Mouse (Mus musculus) brain, embryonic 14.5 days (tissue): ENCODE data around the gene Tulp3. TPM values are rescaled to one million over a fixed set of nuclear protein-coding genes. Genes with fewer than 3 reads are reported as not detected.
A peak's percentile ranks its signal among the peaks of the same experiment; 100 is the strongest.

Source experiments
- DNase-seq: peaks from one replicate; pipeline ENCODE4 v3.0.0-alpha.2; 2011; ENCODE audit warnings: low read depth
- CTCF ChIP-seq: fragments of 200-500 bp; IDR thresholded peaks from 2 replicates; pipeline ENCODE4 v1.5.1; 2012; ENCODE audit warnings: inconsistent platforms, mild to moderate bottlenecking, moderate library complexity, borderline replicate concordance; ENCODE audit not compliant: insufficient read depth, insufficient read length; ENCODE audit errors: extremely low read depth
- POLR2A ChIP-seq: fragments of 200-500 bp; IDR thresholded peaks from 2 replicates; pipeline ENCODE4 v1.6.1; 2012; ENCODE audit warnings: mild to moderate bottlenecking, inconsistent platforms, borderline replicate concordance; ENCODE audit not compliant: poor library complexity, insufficient read depth, insufficient read length, severe bottlenecking; ENCODE audit errors: extremely low read depth
- polyA plus RNA-seq: library from polyadenylated mRNA; depleted of rRNA; stranded (reverse); fragments of >200 nt; gene quantifications from 2 replicates; pipeline ENCODE4 v1.2.3, GENCODE M21; 2012; rRNA removed

Gene Tulp3
- polyA plus RNA-seq, 1 experiment: 39.0 TPM

DNA sequence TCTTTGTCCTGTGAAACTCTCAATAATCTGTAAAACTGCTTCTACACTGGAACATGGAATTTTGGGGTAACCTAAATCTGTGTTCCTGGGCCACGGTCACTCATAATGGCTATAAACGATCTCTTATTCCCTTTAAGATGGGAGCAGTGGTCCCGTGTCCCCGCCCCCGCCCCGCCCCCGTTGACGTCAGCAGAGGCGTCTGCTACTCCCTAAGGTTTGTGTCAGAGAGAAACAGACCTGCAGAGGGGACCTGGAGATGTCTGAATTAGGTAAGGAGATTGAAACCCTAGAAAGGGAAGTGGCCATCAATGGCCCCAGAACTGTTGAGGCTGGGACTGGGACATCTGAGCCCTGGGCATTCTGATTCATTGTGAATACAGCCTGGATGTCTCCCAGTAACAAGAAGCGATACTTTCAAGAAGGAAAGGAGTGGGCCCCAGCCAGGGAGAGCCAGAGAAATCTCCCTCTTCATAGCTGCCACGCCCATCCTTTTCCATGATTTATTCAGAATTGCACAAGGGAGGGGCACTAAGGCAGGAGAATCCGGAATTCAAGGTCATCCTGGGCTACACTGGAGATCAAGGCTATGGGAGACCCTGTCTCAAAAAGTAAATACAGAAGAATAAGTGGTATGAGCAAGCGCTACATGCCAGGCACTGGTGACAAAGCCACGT, 75.0 kb downstream of the Tulp3 start:
- TF ChIP-seq CTCF: no peak
- no peak for TF ChIP-seq POLR2A
- DNase-seq: no peak

DNA sequence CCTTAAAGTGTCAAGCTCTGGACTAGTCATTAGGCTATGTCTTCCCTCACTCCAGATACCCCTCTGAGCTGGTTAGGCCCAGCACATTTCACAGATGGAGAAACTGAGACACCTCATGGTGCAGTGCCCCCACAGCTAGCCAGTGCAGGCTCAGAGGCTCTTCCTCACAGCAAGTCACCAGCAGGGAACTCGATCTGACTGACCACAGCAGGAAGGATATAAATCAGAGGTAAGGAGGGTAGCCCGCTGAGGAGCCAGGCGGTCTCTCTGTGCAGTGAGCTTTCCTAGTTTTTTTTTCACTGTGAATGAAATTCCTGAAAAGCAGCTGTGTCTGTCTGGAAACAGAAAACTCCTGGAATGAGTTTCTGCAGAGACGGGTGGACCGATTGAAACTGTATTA, 76.0 kb downstream of the Tulp3 start:
- DNase-seq: no peak
- TF ChIP-seq POLR2A: no peak
- TF ChIP-seq CTCF: no peak

DNA sequence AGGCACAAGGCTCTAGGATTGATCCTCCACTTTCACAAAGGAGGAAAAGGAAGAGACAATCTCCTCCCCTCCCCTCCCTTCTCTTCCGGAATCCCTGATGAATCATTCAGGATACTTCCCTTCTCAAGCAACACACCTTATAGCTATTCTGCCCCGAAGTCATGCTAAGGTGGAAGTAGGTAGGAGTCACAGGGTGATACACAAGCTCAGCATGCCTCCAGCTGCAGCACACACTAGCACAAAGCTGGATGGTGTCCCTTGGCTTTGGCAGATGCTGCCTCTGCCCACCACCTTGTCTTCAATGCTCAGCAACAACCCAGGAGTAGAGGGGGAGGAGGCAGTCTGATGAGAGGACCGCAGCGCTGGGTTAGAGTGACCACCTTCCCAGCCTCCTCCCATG, 76.6 kb downstream of the Tulp3 start:
- TF ChIP-seq POLR2A (no peak), CTCF (no peak)

DNA sequence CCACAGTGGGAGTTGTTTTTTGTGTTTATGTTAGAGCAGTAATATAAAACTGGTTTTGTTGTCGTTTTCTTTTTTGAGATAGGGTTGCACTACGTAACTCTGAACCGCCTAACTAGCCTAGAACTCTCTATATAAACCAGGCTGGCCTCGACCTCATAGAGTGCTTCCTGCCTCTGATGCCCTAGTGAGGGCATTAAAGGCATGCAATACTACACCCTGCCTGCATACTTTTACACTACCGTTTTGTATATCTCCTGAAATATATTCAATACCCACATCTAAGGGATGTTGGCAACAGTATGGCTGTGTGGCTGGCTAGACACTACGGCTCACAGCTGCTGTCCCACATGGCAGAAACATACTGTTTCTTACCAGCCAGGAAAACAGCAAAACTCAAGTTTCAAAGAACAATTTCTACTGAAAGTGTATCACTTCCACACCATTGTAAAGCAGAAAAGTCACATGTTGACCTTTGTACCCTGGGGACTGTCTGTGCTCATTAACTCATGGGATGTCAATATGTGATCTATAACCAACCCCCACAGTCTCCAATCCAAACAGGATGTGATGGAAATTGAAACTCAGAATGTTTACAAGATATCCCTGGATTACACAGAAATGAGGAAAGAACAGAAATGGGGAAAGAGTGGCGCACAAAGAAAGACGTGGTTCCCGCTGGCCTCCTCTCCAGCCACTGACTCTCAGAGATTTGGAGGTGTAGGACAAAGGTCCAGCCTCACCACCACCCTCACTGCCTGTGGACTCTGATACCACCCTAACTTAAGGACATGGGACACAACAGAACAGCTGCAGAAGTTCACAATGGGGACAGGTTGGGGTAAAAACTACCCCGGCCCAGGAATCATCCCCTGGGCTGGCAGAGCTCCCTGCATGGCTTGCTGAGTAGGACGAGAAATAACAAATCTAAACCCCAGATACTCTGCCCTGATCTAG, 78.2 kb downstream of the Tulp3 start:
- no peak for TF ChIP-seq CTCF
- TF ChIP-seq POLR2A: no peak
- peak; percentile 42 for DNase-seq

More for the DNA sequence above, 76.6 kb downstream of the Tulp3 start:
- DNase-seq: no peak

DNA sequence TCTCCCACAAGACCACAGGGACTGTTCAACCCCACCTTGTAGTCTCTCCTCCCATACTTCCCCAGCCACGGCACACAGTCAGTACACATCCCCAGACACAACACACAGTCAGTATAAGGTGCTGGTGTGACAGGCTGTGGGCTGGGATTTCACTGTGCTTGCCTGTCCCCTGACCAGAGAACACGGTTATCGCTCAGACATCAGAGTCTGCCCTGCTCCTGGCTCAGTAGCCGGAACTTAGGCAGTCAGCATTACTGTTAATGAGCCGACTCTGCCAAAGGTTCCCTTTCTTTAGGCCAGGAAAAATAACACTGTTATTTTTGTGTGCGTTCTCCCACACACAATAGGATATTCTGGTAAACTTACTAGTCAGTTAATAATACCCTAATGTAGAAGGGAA, 79.3 kb downstream of the Tulp3 start:
- no peak for TF ChIP-seq POLR2A
- no peak for DNase-seq

DNA sequence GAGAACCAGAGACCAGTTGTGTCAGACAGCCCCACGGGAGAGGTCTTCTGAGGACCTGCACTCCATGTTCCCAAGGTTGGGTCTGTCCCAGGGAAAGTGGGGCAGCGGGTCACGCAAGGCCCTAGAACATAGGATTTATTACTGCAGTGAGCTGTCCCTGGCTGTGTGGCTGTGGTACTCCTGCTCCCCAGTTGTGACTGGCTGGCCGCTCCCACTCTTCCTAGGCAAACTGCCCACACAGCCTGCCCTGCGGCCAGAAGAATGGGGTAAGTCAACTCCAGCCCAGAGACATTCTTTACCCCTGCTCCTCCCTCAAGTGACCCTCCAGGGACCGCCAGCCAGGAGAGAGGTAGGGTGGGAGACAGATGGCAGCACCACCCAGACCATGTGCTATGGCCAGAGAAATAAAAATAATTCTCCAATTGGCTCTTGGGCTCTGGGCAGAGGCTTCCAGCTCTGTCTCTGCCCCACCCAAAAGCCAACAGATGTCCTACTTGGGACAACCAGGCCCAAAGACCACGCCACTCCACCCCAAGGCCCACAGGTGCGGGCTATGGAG, 80.1 kb downstream of the Tulp3 start:
- DNase-seq: no peak
- no peak for TF ChIP-seq CTCF
- no peak for TF ChIP-seq POLR2A

DNA sequence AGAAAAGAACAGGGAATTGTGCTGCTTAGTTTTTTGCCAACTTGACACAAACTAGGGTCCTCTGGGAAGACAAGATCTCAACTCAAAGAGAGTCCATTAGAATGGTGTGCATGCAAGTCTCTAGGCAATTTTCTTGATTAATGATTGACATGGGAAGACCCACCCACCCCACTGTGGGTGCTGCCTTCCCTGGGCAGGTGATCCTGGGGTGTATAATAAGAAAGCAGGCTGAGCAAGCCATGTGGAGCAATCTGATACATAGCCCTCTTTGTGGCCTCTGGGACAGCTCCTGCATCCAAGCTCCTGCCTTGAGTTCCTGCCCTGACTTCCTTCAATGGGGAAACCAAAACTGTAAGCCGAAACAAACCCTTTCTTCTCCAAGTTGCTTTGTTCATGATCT, 82.1 kb downstream of the Tulp3 start:
- DNase-seq: no peak
- TF ChIP-seq CTCF (no peak), POLR2A (no peak)

DNA sequence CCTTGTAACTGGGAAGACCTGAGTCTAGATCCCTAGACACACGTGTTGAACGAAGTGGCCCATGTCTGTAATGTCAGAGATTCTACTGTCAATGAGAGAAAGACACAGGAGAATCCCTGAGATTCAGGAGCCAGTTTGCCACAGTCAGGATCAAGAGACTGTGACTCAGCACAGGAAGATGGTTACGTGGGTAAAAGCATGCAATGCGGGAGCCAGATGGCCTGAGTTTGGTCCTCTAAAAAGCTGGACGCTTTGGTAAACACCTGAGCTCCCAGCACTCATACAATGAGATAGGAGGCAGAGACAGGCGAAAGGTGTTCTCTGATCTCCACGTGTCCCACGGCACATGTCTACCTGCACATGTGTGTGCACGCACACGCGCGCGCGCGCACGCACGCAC, 82.9 kb downstream of the Tulp3 start:
- TF ChIP-seq POLR2A (no peak), CTCF (no peak)
- no peak for DNase-seq

Other genes starting within 250 kb of the Tulp3 start
- gene Tspan9, start 212.3 kb downstream of the Tulp3 start, polyA plus RNA-seq: 41.8 and 49.7 TPM in 2 replicates
- 0.28 and 0.81 TPM in 2 replicates for gene Tead4, start 55.0 kb downstream of the Tulp3 start, polyA plus RNA-seq
- 35.0 and 43.8 TPM in 2 replicates for gene Rhno1, start 7.1 kb upstream of the Tulp3 start, polyA plus RNA-seq
- 38.3 and 70.8 TPM in 2 replicates for gene Foxm1, start 7.1 kb upstream of the Tulp3 start, polyA plus RNA-seq
- gene Tex52, start 19.6 kb upstream of the Tulp3 start, polyA plus RNA-seq: 1.1 and 1.2 TPM in 2 replicates
- not detected in 2 replicates for gene Gm44596, start 19.7 kb upstream of the Tulp3 start, polyA plus RNA-seq
- gene Nrip2, start 43.4 kb upstream of the Tulp3 start, polyA plus RNA-seq: 5.9 and 6.8 TPM in 2 replicates
- 36.1 and 42.2 TPM in 2 replicates for gene Itfg2, start 69.1 kb upstream of the Tulp3 start, polyA plus RNA-seq
- 249 and 252 TPM in 2 replicates for gene Fkbp4, start 82.8 kb upstream of the Tulp3 start, polyA plus RNA-seq
- gene Pzp, start 170.9 kb upstream of the Tulp3 start, polyA plus RNA-seq: 0.12 TPM in 1 of 2 replicates, not detected in the other
- gene A2ml1, start 225.8 kb upstream of the Tulp3 start, polyA plus RNA-seq: 0.83 and 1.2 TPM in 2 replicates